Mouse (Mus musculus) adrenal gland, adult 18-20 months (tissue): ENCODE results near the gene Tap1. TPM values are rescaled to one million over a fixed set of nuclear protein-coding genes. Genes with fewer than 3 reads are reported as not detected.

ENCODE experiments used
- DNase-seq, 2 experiments: peaks; one replicate each; pipeline ENCODE4 v3.0.0; 2021 to 2022; ENCODE audit warnings: low spot score in 2 of 2
- total RNA-seq, 2 experiments: library from RNA; stranded (reverse); gene quantifications; 1 replicate in 1 of 2; 2 replicates in 1 of 2; pipeline ENCODE4 v1.2.3; 2021

Tap1 gene
- total RNA-seq, 2 experiments from 2014 or later, result 13.8 to 24.9 TPM

GRCm38 (mm10) chr17:34179019-34179418 is 8.3 kb upstream of the Tap1 start:
- no peak for DNase-seq

GRCm38 (mm10) chr17:34179913-34180859 is 7.2 kb upstream of the Tap1 start:
- DNase-seq, result no peak

GRCm38 (mm10) chr17:34183564-34184219 is 3.7 kb upstream of the Tap1 start:
- DNase-seq, result no peak

GRCm38 (mm10) chr17:34185526-34185925 is 1.8 kb upstream of the Tap1 start:
- no peak for DNase-seq

GRCm38 (mm10) chr17:34186885-34187260 is 480 bp upstream of the Tap1 start:
- DNase-seq, result no peak

GRCm38 (mm10) chr17:34188010-34188409 is 657 bp downstream of the Tap1 start:
- DNase-seq, result peak in 1 of 2 experiments; percentile 54

GRCm38 (mm10) chr17:34188986-34189385 is 1.6 kb downstream of the Tap1 start:
- no peak for DNase-seq

GRCm38 (mm10) chr17:34192852-34193251 is 5.5 kb downstream of the Tap1 start:
- no peak for DNase-seq

GRCm38 (mm10) chr17:34193468-34193867 is 6.1 kb downstream of the Tap1 start:
- DNase-seq, result no peak

- DNase-seq, result no peak
Measured at GRCm38 (mm10) chr17:34194723-34195122, 7.4 kb downstream of the Tap1 start.

GRCm38 (mm10) chr17:34196491-34196890 is 9.1 kb downstream of the Tap1 start:
- DNase-seq, result no peak

GRCm38 (mm10) chr17:34196941-34197894 is 9.9 kb downstream of the Tap1 start, which contains the start of gene Psmb8:
Psmb8 (plus strand) TSS chr17:34197721.
- DNase-seq, result peak; percentile 87 to 91

GRCm38 (mm10) chr17:34197904-34198520 is 10.7 kb downstream of the Tap1 start:
- DNase-seq, result peak; percentile 40 to 61

GRCm38 (mm10) chr17:34198521-34198912 is 11.2 kb downstream of the Tap1 start:
- no peak for DNase-seq

GRCm38 (mm10) chr17:34199050-34199619 is 11.8 kb downstream of the Tap1 start:
- DNase-seq, result no peak

GRCm38 (mm10) chr17:34200047-34200446 is 12.7 kb downstream of the Tap1 start:
- DNase-seq, result no peak

- DNase-seq, result no peak
Measured at GRCm38 (mm10) chr17:34200772-34201505, 13.6 kb downstream of the Tap1 start.

- no peak for DNase-seq
Measured at GRCm38 (mm10) chr17:34201506-34202055, 14.2 kb downstream of the Tap1 start.

- no peak for DNase-seq
Measured at GRCm38 (mm10) chr17:34202760-34203442, 15.5 kb downstream of the Tap1 start.
